Mouse (Mus musculus): ENCODE results near the gene Nudt16l1. TPM values are rescaled to one million over a fixed set of nuclear protein-coding genes. Genes with fewer than 3 reads are reported as not detected.

The Nudt16l1 gene
- polyA plus RNA-seq, 1 experiment: 46.1 TPM

DNA sequence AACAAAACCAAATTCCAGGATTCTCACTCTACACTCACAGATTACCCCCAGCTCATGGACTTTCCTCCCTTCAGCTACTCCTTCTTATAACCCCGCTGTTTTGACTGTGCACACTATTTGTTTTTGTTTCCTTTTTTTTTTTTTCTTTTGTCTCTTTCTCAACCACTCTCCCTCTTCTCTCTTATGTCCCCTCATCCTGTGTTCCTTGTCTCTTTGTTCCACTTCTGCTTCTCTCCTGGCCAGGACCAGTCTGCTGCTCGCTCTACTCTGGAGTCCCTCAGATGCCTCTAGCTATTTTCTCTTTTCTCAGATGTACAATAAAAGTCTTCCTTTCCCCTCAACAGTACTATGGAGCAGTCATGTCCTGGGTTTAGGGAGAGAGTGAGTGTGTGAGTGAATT lies 36.2 kb upstream of the Nudt16l1 start:
- TF ChIP-seq MYOD1 (IDR thresholded peaks at IDR 0.05; ENCODE audit: control insufficient read depth in 1 of 3, insufficient read length in 2 of 3, low read depth in 2 of 3): no peak
- TF ChIP-seq POLR2A (IDR thresholded peaks at IDR 0.05; ENCODE audit: insufficient read length, low read depth): no peak
- TF ChIP-seq MYOG (IDR thresholded peaks at IDR 0.05; ENCODE audit: control insufficient read depth in 1 of 3, insufficient read depth in 1 of 3, insufficient read length in 2 of 3, low read depth in 2 of 3): no peak
- no peak for TF ChIP-seq TCF3 (IDR thresholded peaks at IDR 0.05; ENCODE audit: insufficient read length, low read depth)
- no peak for TF ChIP-seq SRF (IDR thresholded peaks at IDR 0.05; ENCODE audit: control insufficient read depth, insufficient read length, low read depth)
- TF ChIP-seq MAX (IDR thresholded peaks at IDR 0.05; ENCODE audit: low read depth): no peak
- no peak for TF ChIP-seq USF1 (IDR thresholded peaks at IDR 0.05; ENCODE audit: low read depth)
- no peak for TF ChIP-seq POLR2AphosphoS2 (IDR thresholded peaks at IDR 0.05; ENCODE audit: insufficient read length, low read depth)
- no peak for TF ChIP-seq CEBPB (IDR thresholded peaks at IDR 0.05; ENCODE audit: insufficient read depth, poor library complexity, severe bottlenecking)
- TF ChIP-seq E2F4 (IDR thresholded peaks at IDR 0.05; ENCODE audit: insufficient read depth): no peak
- no peak for TF ChIP-seq REST (IDR thresholded peaks at IDR 0.05; ENCODE audit: insufficient read depth, insufficient read length)
- no peak for TF ChIP-seq TCF12 (IDR thresholded peaks at IDR 0.05; ENCODE audit: insufficient read depth, poor library complexity, severe bottlenecking)
- Histone ChIP-seq H3K4me3 (no peak overlapping the region), H3K36me3 (ENCODE audit: control insufficient read depth, insufficient read depth) (no peaks in the 10 kb centered on the region), H3K27me3 (ENCODE audit: control insufficient read depth, insufficient read depth, insufficient read length) (no peaks in the 10 kb centered on the region), H3K79me2 (ENCODE audit: control insufficient read depth, insufficient read depth) (peaks cover 15% of the 10 kb centered on the region), H3ac (ENCODE audit: control insufficient read depth, insufficient read length) (no peak overlapping the region), H3K4me2 (ENCODE audit: low read depth) (no peak overlapping the region)

DNA sequence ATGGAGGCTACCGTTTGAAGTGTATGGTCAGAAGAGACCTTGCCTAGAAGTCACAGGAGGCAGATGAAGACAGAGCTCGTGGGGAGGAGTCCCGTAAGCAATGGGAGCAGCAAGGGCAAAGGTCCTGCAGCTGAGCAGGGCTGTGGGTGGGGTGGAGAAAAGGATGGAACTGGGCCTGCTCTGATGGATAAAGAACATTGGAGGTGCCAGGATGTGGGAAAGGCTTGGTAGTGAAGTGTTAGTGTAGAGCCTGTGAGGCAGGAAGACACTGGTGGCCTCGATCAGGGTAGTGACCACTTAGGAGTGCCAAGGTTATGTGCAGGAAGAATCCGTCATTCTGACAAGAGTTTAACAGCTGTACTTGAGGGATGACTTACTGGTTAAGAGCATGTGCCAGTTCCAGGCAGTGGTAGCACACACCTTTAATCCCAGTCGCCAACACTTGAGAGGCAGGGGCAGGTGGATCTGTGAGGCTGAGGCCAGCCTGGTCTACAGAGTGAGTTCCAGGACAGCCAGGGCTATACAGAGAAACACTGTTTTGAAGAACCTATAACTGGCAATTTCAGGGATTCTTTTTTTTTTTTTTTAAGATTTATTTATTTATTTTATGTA lies 35.0 kb upstream of the Nudt16l1 start:
- H3K36me3 ChIP-seq (ENCODE audit: control insufficient read depth, insufficient read depth): no peaks in the 10 kb centered on the region
- TF ChIP-seq E2F4 (IDR thresholded peaks at IDR 0.05; ENCODE audit: insufficient read depth) (no peak), MYOG (IDR thresholded peaks at IDR 0.05; ENCODE audit: control insufficient read depth in 1 of 3, insufficient read depth in 1 of 3, insufficient read length in 2 of 3, low read depth in 2 of 3) (peak in 2 of 3 experiments; percentile 6 to 72), REST (IDR thresholded peaks at IDR 0.05; ENCODE audit: insufficient read depth, insufficient read length) (no peak), CEBPB (IDR thresholded peaks at IDR 0.05; ENCODE audit: insufficient read depth, poor library complexity, severe bottlenecking) (no peak), MYOD1 (IDR thresholded peaks at IDR 0.05; ENCODE audit: control insufficient read depth in 1 of 3, insufficient read length in 2 of 3, low read depth in 2 of 3) (peak; percentile 90 to 97 (median 97)), USF1 (IDR thresholded peaks at IDR 0.05; ENCODE audit: low read depth) (no peak), TCF12 (IDR thresholded peaks at IDR 0.05; ENCODE audit: insufficient read depth, poor library complexity, severe bottlenecking) (peak; percentile 68), TCF3 (IDR thresholded peaks at IDR 0.05; ENCODE audit: insufficient read length, low read depth) (peak; percentile 71), SRF (IDR thresholded peaks at IDR 0.05; ENCODE audit: control insufficient read depth, insufficient read length, low read depth) (no peak), POLR2AphosphoS2 (IDR thresholded peaks at IDR 0.05; ENCODE audit: insufficient read length, low read depth) (no peak), MAX (IDR thresholded peaks at IDR 0.05; ENCODE audit: low read depth) (no peak), POLR2A (IDR thresholded peaks at IDR 0.05; ENCODE audit: insufficient read length, low read depth) (no peak)
- no peak overlapping the region for H3K4me3 ChIP-seq

DNA sequence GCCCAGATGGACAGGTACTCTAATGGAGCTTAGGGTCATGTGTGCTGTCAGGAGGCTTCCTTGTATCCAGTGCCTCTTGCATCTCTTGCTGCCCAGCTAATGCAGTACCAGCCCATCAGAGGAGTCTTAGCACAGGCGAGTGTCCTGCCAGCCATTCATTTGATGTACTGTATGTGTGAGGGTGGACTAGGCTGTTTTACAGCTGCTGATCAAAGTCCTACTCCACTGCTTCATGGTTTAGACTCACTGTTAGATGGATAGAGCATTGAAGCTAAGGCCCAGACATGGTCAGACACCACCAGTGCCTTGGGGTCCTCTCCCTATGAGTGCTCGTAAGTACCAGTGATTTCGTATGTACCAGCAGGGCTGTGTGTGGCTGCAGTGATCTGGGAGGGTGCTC lies 33.7 kb upstream of the Nudt16l1 start:
- Histone ChIP-seq H3ac (ENCODE audit: control insufficient read depth, insufficient read length) (no peak overlapping the region), H3K36me3 (ENCODE audit: control insufficient read depth, insufficient read depth) (peaks cover 2% of the 10 kb centered on the region), H3K79me2 (ENCODE audit: control insufficient read depth, insufficient read depth) (peaks cover 6% of the 10 kb centered on the region), H3K4me2 (ENCODE audit: low read depth) (peak overlapping the region; percentile 7), H3K4me3 (no peak overlapping the region), H3K27me3 (ENCODE audit: control insufficient read depth, insufficient read depth, insufficient read length) (no peaks in the 10 kb centered on the region)
- no peak for TF ChIP-seq SRF (IDR thresholded peaks at IDR 0.05; ENCODE audit: control insufficient read depth, insufficient read length, low read depth)
- no peak for TF ChIP-seq TCF12 (IDR thresholded peaks at IDR 0.05; ENCODE audit: insufficient read depth, poor library complexity, severe bottlenecking)
- no peak for TF ChIP-seq POLR2A (IDR thresholded peaks at IDR 0.05; ENCODE audit: insufficient read length, low read depth)
- no peak for TF ChIP-seq POLR2AphosphoS2 (IDR thresholded peaks at IDR 0.05; ENCODE audit: insufficient read length, low read depth)
- no peak for TF ChIP-seq MYOG (IDR thresholded peaks at IDR 0.05; ENCODE audit: control insufficient read depth in 1 of 3, insufficient read depth in 1 of 3, insufficient read length in 2 of 3, low read depth in 2 of 3)
- no peak for TF ChIP-seq CEBPB (IDR thresholded peaks at IDR 0.05; ENCODE audit: insufficient read depth, poor library complexity, severe bottlenecking)
- no peak for TF ChIP-seq MAX (IDR thresholded peaks at IDR 0.05; ENCODE audit: low read depth)
- no peak for TF ChIP-seq MYOD1 (IDR thresholded peaks at IDR 0.05; ENCODE audit: control insufficient read depth in 1 of 3, insufficient read length in 2 of 3, low read depth in 2 of 3)
- TF ChIP-seq USF1 (IDR thresholded peaks at IDR 0.05; ENCODE audit: low read depth): no peak
- no peak for TF ChIP-seq E2F4 (IDR thresholded peaks at IDR 0.05; ENCODE audit: insufficient read depth)
- TF ChIP-seq REST (IDR thresholded peaks at IDR 0.05; ENCODE audit: insufficient read depth, insufficient read length): no peak
- TF ChIP-seq TCF3 (IDR thresholded peaks at IDR 0.05; ENCODE audit: insufficient read length, low read depth): no peak

More for the DNA sequence above, 35.0 kb upstream of the Nudt16l1 start:
- H3K4me2 ChIP-seq (ENCODE audit: low read depth): no peak overlapping the region
- no peaks in the 10 kb centered on the region for H3K27me3 ChIP-seq (ENCODE audit: control insufficient read depth, insufficient read depth, insufficient read length)
- peaks cover 9% of the 10 kb centered on the region for H3K79me2 ChIP-seq (ENCODE audit: control insufficient read depth, insufficient read depth)
- H3ac ChIP-seq (ENCODE audit: control insufficient read depth, insufficient read length): no peak overlapping the region

DNA sequence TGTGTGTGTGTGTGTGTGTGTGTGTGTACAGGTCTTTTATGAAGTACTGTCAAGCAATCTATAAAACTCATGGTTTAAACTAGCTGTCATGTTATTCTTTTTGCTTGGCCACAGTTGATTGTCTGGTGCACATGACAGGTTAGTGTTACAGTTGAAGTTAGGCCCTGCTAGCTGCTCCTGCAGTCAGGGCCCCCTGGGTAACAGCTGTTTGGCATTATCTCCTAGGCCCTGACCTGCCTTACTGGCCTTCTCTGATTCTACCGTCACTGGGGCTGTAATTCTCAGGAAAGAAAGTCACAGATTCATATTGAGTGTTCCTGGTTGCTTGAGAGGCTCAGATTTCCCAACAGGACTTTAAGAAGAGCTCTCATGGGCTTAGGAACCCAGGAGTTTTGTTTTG lies 33.0 kb upstream of the Nudt16l1 start:
- Histone ChIP-seq H3K27me3 (ENCODE audit: control insufficient read depth, insufficient read depth, insufficient read length) (no peaks in the 10 kb centered on the region), H3ac (ENCODE audit: control insufficient read depth, insufficient read length) (no peak overlapping the region), H3K4me3 (no peak overlapping the region), H3K4me2 (ENCODE audit: low read depth) (no peak overlapping the region), H3K79me2 (ENCODE audit: control insufficient read depth, insufficient read depth) (peaks cover 6% of the 10 kb centered on the region), H3K36me3 (ENCODE audit: control insufficient read depth, insufficient read depth) (peaks cover 5% of the 10 kb centered on the region)
- TF ChIP-seq POLR2A (IDR thresholded peaks at IDR 0.05; ENCODE audit: insufficient read length, low read depth) (no peak), MAX (IDR thresholded peaks at IDR 0.05; ENCODE audit: low read depth) (no peak), USF1 (IDR thresholded peaks at IDR 0.05; ENCODE audit: low read depth) (no peak), REST (IDR thresholded peaks at IDR 0.05; ENCODE audit: insufficient read depth, insufficient read length) (no peak), POLR2AphosphoS2 (IDR thresholded peaks at IDR 0.05; ENCODE audit: insufficient read length, low read depth) (no peak), MYOD1 (IDR thresholded peaks at IDR 0.05; ENCODE audit: control insufficient read depth in 1 of 3, insufficient read length in 2 of 3, low read depth in 2 of 3) (peak; percentile 56 to 90 (median 80)), TCF12 (IDR thresholded peaks at IDR 0.05; ENCODE audit: insufficient read depth, poor library complexity, severe bottlenecking) (no peak), CEBPB (IDR thresholded peaks at IDR 0.05; ENCODE audit: insufficient read depth, poor library complexity, severe bottlenecking) (no peak), TCF3 (IDR thresholded peaks at IDR 0.05; ENCODE audit: insufficient read length, low read depth) (no peak), SRF (IDR thresholded peaks at IDR 0.05; ENCODE audit: control insufficient read depth, insufficient read length, low read depth) (no peak), MYOG (IDR thresholded peaks at IDR 0.05; ENCODE audit: control insufficient read depth in 1 of 3, insufficient read depth in 1 of 3, insufficient read length in 2 of 3, low read depth in 2 of 3) (peak; percentile 20 to 83 (median 60)), E2F4 (IDR thresholded peaks at IDR 0.05; ENCODE audit: insufficient read depth) (no peak)

All from myocyte (in vitro differentiated cells).